Mouse (Mus musculus): ENCODE data around the gene Hexb.

DNA sequence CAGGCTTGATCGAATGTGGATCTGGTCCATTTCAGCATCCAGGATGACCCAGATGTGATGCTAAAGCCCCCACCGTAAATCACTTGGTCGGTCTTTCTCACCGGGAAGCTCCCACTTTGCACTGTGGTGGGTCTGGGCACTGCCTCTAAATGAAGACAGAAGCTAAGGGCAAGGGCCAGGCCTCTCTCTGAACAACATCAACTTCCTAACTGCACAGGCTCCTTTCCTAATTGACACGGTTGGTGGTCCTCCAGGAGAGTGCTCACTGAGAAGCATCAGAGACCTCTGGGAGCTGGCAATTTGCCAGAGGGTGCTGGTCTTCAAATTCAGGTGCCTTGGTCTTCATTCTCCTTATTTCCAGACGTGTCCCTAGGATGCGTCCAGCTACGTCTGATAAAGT is 25.7 kb upstream of the Hexb start:
- no peak for TF ChIP-seq GATA1 (IDR thresholded peaks at IDR 0.05; ENCODE audit: low read length)
- no peak for TF ChIP-seq TAL1 (IDR thresholded peaks at IDR 0.05; ENCODE audit: low read length)
